Mouse (Mus musculus) MEL (cell line): ENCODE measurements at regions not wholly inside any gene's neighbourhood (a gene's known extent, or its start where the extent isn't known, plus 50 kb on each side); places are given as distances from the start of the nearest gene placed in this dataset.

Experiments
- CTCF ChIP-seq, 3 experiments: IDR thresholded peaks in 2 of 3; conservative IDR thresholded peaks in 1 of 3; 2 replicates each; pipeline ENCODE4 v1.5.1; 2011 to 2012; ENCODE audit warnings: low read length in 3 of 3, low read depth in 2 of 3, mild to moderate bottlenecking in 2 of 3, improper control_type of control experiment in 1 of 3, inconsistent platforms in 1 of 3, mixed read lengths in 1 of 3, moderate library complexity in 1 of 3; ENCODE audit not compliant: control insufficient read depth in 1 of 3, insufficient read depth in 1 of 3, poor library complexity in 1 of 3, severe bottlenecking in 1 of 3
- GATA1 ChIP-seq: IDR thresholded peaks from 2 replicates; pipeline ENCODE4 v1.6.1; 2011; ENCODE audit warnings: low read depth, low read length, improper control_type of control experiment
- KAT2A ChIP-seq: conservative IDR thresholded peaks from 2 replicates; pipeline ENCODE4 v1.6.1; 2012; ENCODE audit warnings: low read depth, low read length, improper control_type of control experiment, inconsistent platforms
- POLR2A ChIP-seq, 2 experiments: IDR thresholded peaks; 2 replicates each; pipeline ENCODE4 v1.6.1; 2011 to 2012; ENCODE audit warnings: low read length in 2 of 2, mild to moderate bottlenecking in 2 of 2, control low read depth in 1 of 2, improper control_type of control experiment in 1 of 2, low read depth in 1 of 2, moderate library complexity in 1 of 2; ENCODE audit not compliant: control insufficient read depth in 1 of 2, insufficient read depth in 1 of 2, poor library complexity in 1 of 2
- USF1 ChIP-seq: IDR thresholded peaks from 2 replicates; pipeline ENCODE4 v1.6.1; 2014; ENCODE audit warnings: low read depth, mild to moderate bottlenecking, inconsistent platforms, low read length, improper control_type of control experiment, moderate library complexity
- ZMIZ1 ChIP-seq: IDR thresholded peaks from 2 replicates; pipeline ENCODE4 v1.6.1; 2012; ENCODE audit warnings: low read depth, mild to moderate bottlenecking, inconsistent platforms, low read length, improper control_type of control experiment, moderate library complexity

DNA sequence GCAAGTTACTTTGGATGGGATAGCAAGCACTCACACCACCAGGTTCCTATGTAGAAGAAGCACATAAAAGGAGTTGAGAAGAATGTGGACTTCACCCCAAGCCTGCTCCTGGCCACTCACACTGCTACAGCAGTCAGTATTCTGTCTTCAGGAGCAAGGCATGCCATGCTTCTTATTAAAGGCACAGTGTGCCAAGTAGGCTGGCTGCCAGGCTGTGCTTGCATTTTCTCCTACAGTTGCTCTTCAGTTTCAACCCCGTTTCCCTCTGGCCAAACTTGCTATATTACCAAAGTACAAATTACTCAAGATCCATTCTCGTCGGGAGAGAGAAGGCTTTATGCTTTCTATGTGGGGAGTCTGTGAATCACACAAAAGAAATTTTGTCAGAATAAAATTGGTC, 67.1 kb upstream of the Plppr1 start:
- TF ChIP-seq POLR2A (IDR thresholded peaks at IDR 0.05; ENCODE audit: control insufficient read depth in 1 of 2, insufficient read depth in 1 of 2, low read depth in 1 of 2, low read length in 2 of 2, poor library complexity in 1 of 2) (no peak), CTCF (IDR thresholded peaks at IDR 0.05 in 2 of 3, conservative IDR thresholded peaks at IDR 0.05 in 1 of 3; ENCODE audit: control insufficient read depth in 1 of 3, insufficient read depth in 1 of 3, low read depth in 2 of 3, low read length in 3 of 3, poor library complexity in 1 of 3, severe bottlenecking in 1 of 3) (no peak), USF1 (no peak), GATA1 (no peak), ZMIZ1 (no peak), KAT2A (no peak)
